Mouse (Mus musculus) neural tube, embryonic 10.5 days (tissue): Measurements from ENCODE around the gene Gmip.

Source experiments
- DNase-seq: peaks from one replicate; pipeline ENCODE4 v3.0.0-alpha.2; 2017; ENCODE audit warnings: low spot score; ENCODE audit errors: extremely low spot score

Gene Gmip

GRCm38 (mm10) chr8:69861251-69861650 is 52.8 kb downstream of the Gmip start:
- DNase-seq: no peak

GRCm38 (mm10) chr8:69863387-69864020 is 55.0 kb downstream of the Gmip start:
- DNase-seq: no peak

- DNase-seq: no peak
Measured at GRCm38 (mm10) chr8:69864180-69864579, 55.7 kb downstream of the Gmip start.

GRCm38 (mm10) chr8:69867696-69868326 is 59.3 kb downstream of the Gmip start:
- DNase-seq: no peak

GRCm38 (mm10) chr8:69870003-69870765 is 61.7 kb downstream of the Gmip start:
- DNase-seq: no peak

GRCm38 (mm10) chr8:69870907-69871306 is 62.4 kb downstream of the Gmip start:
- DNase-seq: no peak
